In genomic region chr7:59265538-59265937, GRCm38 (mm10) we compare ENCODE assay signal across 16 mouse cellular contexts.
"Had no signal": no experiment of that assay in that cellular context is flagged by ENCODE, and none has a peak within 500 bp of the region (broad histone marks: within the 10 kb centered on the region; RNA-seq: fewer than 3 reads in every experiment).

No protein-coding gene starts in this region.

- DNase-seq: liver, postnatal 0 days; lung, adult 2 months; lung, postnatal 14 days; lung, postnatal 36 days; right cerebral cortex, postnatal 14 days; spleen, adult 18-20 months; thymus, adult 18-20 months; thymus, postnatal 14 days; thymus, postnatal 36 days had no signal

- H3K27ac ChIP-seq: lung, embryonic 15.5 days; macrophage; midbrain, embryonic 13.5 days; midbrain, embryonic 15.5 days; neural tube, embryonic 12.5 days had no signal

- H3K4me3 ChIP-seq: lung, embryonic 15.5 days; midbrain, embryonic 13.5 days; midbrain, embryonic 15.5 days; neural tube, embryonic 12.5 days had no signal

- H3K27me3 ChIP-seq: lung, embryonic 15.5 days; midbrain, embryonic 13.5 days; midbrain, embryonic 15.5 days; neural tube, embryonic 12.5 days had no signal

- H3K9me3 ChIP-seq: lung, embryonic 15.5 days; midbrain, embryonic 13.5 days; midbrain, embryonic 15.5 days; neural tube, embryonic 12.5 days had no signal

- H3K4me1 ChIP-seq: lung, embryonic 15.5 days; midbrain, embryonic 13.5 days; midbrain, embryonic 15.5 days; neural tube, embryonic 12.5 days had no signal

- H3K4me2 ChIP-seq: lung, embryonic 15.5 days; midbrain, embryonic 11.5 days; midbrain, embryonic 13.5 days; midbrain, embryonic 15.5 days; neural tube, embryonic 12.5 days had no signal

- ATAC-seq: liver, postnatal 0 days; lung, postnatal 0 days; midbrain, embryonic 13.5 days; midbrain, embryonic 15.5 days had no signal

- H3K9ac ChIP-seq: liver, postnatal 0 days; lung, embryonic 15.5 days; midbrain, embryonic 13.5 days; midbrain, embryonic 15.5 days; neural tube, embryonic 12.5 days had no signal

- H3K36me3 ChIP-seq: lung, embryonic 15.5 days; midbrain, embryonic 13.5 days; midbrain, embryonic 15.5 days; neural tube, embryonic 12.5 days had no signal
